Mouse (Mus musculus): ENCODE measurements at regions not wholly inside any gene's neighbourhood (a gene's known extent, or its start where the extent isn't known, plus 50 kb on each side); places are given as distances from the start of the nearest gene placed in this dataset.

DNA sequence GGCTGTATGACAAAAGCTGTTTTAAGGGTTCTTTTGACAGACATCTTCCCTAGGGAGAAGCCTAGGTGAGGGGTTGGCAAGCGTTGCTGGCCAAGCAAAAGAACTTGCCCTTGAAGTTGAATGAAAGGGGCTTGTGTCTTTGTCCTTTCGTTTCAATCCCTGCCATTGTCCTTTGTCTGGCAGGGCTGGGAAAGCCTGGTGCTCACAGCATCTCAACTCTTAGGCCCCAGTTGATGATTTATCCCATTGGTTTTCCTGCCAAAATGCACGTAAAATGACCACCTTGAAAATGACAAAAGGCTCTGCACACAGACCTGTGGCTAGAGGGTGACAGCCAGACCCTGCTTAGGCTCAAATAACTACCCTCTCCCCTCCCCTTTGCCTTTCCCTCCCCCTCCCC lies 153.9 kb upstream of the Id2 start:
- Histone ChIP-seq H3K4me3 (ENCODE audit: insufficient read depth, low read depth, low read length) (no peak overlapping the region), H3K27ac (replicated peaks; ENCODE audit: low read depth, low read length) (no peak overlapping the region), H3K4me1 (ENCODE audit: control insufficient read depth, insufficient read depth, insufficient read length, low read length) (peaks cover 9% of the 10 kb centered on the region; the same call in 1 of the 2 replicates)

DNA sequence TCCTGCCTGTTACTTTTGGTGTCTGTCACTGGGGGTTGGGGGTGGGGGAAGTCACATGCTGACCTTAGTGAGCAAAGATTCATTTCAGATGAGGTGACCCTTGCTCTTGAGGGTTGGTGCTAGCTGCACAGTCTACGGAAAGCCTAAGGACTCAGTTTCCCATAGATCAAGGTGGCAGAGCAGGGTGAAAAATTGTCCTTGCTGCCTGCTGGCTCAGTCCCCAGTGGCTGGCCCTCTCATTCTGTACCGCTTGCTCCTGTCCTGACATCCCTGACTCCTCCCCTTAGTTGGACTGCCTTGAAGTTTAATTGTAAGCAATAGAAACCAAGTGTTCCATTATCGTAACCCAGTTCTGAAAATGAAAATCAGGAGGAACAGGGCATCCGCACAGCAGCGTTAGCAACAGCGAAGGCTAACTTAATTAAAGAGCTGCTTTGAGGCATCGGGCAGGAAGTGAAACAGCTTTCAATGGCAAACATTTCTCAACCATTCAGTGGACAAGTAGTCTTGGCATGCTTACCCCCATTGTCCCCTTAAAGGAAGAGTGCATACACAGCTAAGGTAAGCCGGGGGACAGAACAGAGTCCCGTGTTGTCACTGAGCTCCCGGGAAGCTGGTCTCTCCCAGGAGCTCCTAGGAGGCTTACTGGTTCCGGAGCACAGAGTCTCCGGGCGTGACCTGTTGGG lies 151.9 kb upstream of the Id2 start:
- H3K4me1 ChIP-seq (ENCODE audit: control insufficient read depth, insufficient read depth, insufficient read length, low read length), result peaks cover 9% of the 10 kb centered on the region; the same call in 1 of the 2 replicates
- H3K4me3 ChIP-seq (ENCODE audit: insufficient read depth, low read depth, low read length), result no peak overlapping the region
- no peak overlapping the region for H3K27ac ChIP-seq (replicated peaks; ENCODE audit: low read depth, low read length)

DNA sequence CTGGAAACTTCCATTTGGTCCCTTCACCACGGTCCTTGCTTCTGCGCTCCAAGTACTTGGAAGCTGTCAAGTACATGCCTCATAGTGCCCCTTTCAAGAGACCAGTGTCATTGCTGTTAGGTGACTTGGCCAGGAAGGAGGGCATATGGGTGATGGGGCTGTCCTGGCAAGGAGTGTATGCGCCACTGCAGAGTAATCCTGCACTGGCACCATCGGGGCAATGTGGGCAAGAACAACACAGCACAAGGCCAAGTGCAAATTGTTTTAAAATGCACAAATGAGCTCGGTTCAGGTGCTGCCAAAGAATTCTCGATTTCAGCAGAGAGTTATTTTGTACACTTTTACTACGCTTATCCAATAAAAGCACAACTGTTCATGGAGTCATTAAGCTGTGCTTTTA lies 149.6 kb upstream of the Id2 start:
- peaks cover 4% of the 10 kb centered on the region; the same call in 1 of the 2 replicates for H3K4me1 ChIP-seq (ENCODE audit: control insufficient read depth, insufficient read depth, insufficient read length, low read length)
- no peak overlapping the region for H3K4me3 ChIP-seq (ENCODE audit: insufficient read depth, low read depth, low read length)
- no peak overlapping the region for H3K27ac ChIP-seq (replicated peaks; ENCODE audit: low read depth, low read length)

DNA sequence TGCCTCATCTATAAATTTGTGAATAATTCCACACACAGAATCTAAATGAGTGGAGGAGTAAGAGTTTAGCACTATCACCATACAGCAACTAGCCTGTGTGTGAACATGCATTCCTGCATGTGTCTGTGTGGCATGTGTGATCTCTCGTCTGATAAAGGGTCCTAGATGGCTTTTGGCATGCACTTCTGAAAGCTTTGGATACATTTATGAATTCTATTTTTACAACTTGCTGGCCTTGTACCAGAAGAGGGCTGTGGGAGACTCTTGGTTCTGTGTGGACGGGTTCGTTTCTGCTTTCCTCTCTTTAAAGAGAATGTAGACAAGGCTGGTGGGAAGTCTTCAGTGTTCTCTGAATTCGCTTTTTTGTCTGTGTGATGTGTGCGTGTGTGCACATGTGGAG lies 148.7 kb upstream of the Id2 start:
- no peak overlapping the region for H3K4me3 ChIP-seq (ENCODE audit: insufficient read depth, low read depth, low read length)
- no peak overlapping the region for H3K27ac ChIP-seq (replicated peaks; ENCODE audit: low read depth, low read length)
- H3K4me1 ChIP-seq (ENCODE audit: control insufficient read depth, insufficient read depth, insufficient read length, low read length), result peaks cover 2% of the 10 kb centered on the region; the same call in 1 of the 2 replicates

DNA sequence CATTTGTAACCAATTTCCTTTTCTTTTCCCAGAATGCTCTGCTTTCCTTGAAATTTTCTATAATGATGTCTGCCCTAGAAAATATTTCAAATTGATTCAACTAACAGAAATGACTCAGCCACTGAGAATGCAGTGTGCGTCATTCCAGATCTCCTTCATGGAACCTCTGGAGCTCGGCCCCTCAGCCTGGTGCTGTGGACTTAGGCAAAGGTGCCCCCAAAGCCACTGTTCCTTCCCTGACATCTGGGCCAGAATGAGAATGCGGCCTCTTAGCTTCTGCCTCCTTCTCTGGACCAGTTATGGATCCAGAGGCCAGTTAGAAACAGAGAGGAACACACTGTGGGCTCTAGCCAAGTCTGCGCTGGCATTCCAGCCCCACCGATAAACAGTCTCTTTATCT lies 148.3 kb upstream of the Id2 start:
- no peak overlapping the region for H3K4me3 ChIP-seq (ENCODE audit: insufficient read depth, low read depth, low read length)
- H3K4me1 ChIP-seq (ENCODE audit: control insufficient read depth, insufficient read depth, insufficient read length, low read length), result peaks cover 5% of the 10 kb centered on the region
- no peak overlapping the region for H3K27ac ChIP-seq (replicated peaks; ENCODE audit: low read depth, low read length)

DNA sequence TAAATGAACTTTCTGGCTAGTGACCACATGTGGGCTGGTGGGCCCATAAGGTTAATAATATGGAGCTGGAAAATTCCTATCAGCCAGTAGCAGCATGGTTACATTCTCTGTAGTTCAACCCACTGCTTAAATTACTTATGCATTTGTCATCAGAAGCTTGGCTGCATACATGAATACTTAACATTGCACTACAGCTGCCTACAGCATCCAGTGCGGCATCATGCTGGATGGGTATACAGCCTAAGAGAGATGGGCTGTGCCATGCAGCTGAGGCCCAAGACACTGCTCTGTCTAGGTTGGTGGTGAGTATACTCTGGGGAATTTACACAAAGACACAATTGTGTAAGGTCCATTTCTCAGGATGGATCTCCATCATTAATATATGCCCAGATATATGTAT lies 147.7 kb upstream of the Id2 start:
- Histone ChIP-seq H3K4me3 (ENCODE audit: insufficient read depth, low read depth, low read length) (no peak overlapping the region), H3K27ac (replicated peaks; ENCODE audit: low read depth, low read length) (no peak overlapping the region), H3K4me1 (ENCODE audit: control insufficient read depth, insufficient read depth, insufficient read length, low read length) (peaks cover 9% of the 10 kb centered on the region)

DNA sequence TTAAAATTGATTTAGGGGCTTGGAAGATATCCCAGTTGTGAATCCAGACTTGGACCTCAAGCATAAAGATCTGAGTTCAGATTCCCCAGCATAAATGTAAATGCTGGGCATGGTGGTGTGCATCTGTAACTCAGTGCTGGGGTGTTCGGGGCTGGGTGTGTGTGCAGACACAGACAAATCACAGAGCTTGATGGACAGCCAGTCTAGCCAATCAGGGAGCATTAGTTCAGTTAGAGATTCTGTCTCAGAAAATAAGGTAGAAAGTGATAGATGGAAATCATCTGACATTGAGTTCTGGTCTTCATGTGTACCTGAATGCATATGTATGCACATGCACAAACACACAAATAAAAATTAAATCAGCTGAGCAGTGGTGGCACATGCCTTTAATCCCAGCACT lies 147.0 kb upstream of the Id2 start:
- H3K27ac ChIP-seq (replicated peaks; ENCODE audit: low read depth, low read length), result no peak overlapping the region
- peaks cover 7% of the 10 kb centered on the region for H3K4me1 ChIP-seq (ENCODE audit: control insufficient read depth, insufficient read depth, insufficient read length, low read length)
- no peak overlapping the region for H3K4me3 ChIP-seq (ENCODE audit: insufficient read depth, low read depth, low read length)

DNA sequence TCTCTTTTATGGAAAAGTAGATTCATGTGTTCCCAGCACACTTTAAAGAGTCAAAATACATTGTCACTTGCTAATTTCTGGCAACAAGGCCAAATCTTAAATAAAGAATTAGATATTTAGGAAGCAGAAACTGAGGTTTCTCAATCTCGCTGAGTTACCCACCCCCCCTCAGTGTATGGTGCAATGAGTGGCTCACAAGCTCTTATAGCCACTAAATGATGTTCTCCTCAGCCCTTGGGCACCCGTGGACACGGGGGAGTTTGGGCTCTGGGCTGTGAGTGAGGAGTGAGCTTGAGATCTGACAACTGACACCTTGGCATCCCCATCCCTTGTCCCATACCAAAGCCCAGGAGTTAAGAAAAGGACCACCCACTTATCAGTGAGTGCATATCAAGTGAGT lies 145.4 kb upstream of the Id2 start:
- peaks cover 7% of the 10 kb centered on the region for H3K4me1 ChIP-seq (ENCODE audit: control insufficient read depth, insufficient read depth, insufficient read length, low read length)
- H3K4me3 ChIP-seq (ENCODE audit: insufficient read depth, low read depth, low read length), result no peak overlapping the region
- no peak overlapping the region for H3K27ac ChIP-seq (replicated peaks; ENCODE audit: low read depth, low read length)

DNA sequence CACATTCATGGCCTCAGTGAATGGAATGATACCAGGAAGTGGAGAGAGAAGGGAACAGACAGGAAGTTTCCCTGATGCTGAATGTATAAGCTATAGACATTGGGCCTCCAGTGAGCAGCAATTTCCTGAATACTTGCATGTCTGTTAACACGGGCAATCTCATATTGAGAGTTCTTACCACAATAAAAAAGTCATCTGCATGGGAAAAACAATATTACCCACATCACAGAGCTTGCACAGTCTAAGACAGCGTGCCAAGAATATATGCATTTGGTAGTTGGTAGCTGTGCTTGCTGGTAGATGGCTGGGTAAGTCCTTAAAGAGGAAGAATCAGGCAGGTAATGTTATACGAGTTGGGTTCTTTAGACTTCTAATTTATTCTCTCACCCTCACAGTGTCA lies 144.7 kb upstream of the Id2 start:
- H3K27ac ChIP-seq (replicated peaks; ENCODE audit: low read depth, low read length), result no peak overlapping the region
- no peak overlapping the region for H3K4me3 ChIP-seq (ENCODE audit: insufficient read depth, low read depth, low read length)
- H3K4me1 ChIP-seq (ENCODE audit: control insufficient read depth, insufficient read depth, insufficient read length, low read length), result peaks cover 7% of the 10 kb centered on the region

DNA sequence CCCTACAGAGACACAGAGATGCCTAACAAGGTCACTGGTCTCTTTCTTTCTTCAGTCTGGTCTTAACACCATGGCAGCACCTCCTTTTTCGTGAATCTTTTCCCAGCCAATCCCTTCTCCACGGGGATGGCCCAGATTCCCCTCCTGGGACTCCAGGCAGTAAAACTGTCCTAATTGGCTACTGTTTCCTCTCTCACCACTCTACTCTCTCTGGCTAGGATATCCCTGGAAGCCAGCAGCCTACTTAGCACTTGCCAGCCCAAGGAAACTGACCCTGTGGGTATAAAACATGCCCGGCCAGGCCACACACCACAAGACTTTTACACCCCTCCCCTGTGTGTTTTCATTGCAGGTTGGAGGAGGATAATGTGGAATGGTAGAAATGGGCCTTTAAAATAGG lies 143.9 kb upstream of the Id2 start:
- H3K4me3 ChIP-seq (ENCODE audit: insufficient read depth, low read depth, low read length), result no peak overlapping the region
- H3K27ac ChIP-seq (replicated peaks; ENCODE audit: low read depth, low read length), result no peak overlapping the region
- H3K4me1 ChIP-seq (ENCODE audit: control insufficient read depth, insufficient read depth, insufficient read length, low read length), result peaks cover 7% of the 10 kb centered on the region

DNA sequence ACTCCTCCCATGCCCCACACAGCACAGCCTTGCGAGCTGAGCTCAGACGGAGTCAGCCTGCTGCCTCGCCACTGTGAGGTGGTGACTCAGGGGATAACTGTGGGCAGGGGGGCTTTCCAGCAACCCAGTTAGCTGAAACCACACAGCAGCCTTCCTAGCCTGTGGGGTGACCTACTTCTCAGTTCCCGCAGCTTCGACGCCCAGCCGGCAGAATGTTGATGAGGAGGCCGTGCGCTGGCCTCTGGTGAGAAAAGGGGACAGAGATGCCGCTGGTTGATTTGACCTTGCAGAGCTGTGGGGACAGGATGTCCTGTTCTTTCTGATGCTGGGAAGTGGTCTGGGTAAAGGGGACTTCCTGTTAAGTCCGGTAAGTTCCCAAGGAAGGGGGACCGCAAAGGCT lies 143.2 kb upstream of the Id2 start:
- Histone ChIP-seq H3K4me3 (ENCODE audit: insufficient read depth, low read depth, low read length) (no peak overlapping the region), H3K27ac (replicated peaks; ENCODE audit: low read depth, low read length) (no peak overlapping the region), H3K4me1 (ENCODE audit: control insufficient read depth, insufficient read depth, insufficient read length, low read length) (peaks cover 7% of the 10 kb centered on the region)

DNA sequence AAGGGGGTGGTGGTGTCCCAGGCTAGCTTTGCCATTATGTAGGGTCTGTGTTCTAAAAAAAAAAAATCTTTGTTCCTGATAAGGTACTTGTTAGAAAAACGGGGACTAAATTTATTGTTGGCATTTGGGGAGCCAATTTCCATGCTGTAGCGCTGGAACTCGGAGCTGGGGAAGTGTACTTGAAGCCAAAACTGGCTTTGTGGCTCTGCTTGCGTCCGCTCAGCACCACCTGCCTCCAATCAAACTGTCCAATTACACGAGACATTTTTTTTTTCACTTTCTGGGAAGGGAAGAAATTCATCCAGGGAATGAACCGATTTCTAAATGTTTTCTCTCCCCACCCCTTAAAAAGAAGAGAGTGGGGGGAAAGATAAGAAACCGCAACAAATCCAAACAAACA lies 138.1 kb upstream of the Id2 start:
- H3K27ac ChIP-seq (replicated peaks; ENCODE audit: low read depth, low read length), result no peak overlapping the region

DNA sequence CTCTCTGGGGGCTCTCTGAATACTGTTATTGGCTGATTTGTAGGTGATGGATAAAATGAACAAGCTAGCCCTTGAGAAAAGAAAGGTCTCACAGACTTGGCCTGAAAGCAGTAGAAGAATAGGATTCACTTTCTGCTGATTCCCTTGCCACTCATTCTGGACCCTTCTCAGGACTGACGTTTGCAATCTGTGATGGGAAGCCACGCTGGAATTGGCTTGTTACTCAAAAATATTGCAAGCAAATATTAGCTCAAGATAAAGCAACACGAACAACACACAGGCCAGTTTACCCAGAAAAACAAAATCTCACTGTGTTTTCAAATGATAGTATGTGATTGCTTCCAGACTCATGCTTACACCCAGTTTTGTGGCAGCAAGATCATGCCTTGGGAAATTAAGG lies 137.7 kb upstream of the Id2 start:
- Histone ChIP-seq H3K27ac (replicated peaks; ENCODE audit: low read depth, low read length) (no peak overlapping the region), H3K4me3 (ENCODE audit: insufficient read depth, low read depth, low read length) (no peak overlapping the region), H3K4me1 (ENCODE audit: control insufficient read depth, insufficient read depth, insufficient read length, low read length) (no peaks in the 10 kb centered on the region)

More for the DNA sequence above, 138.1 kb upstream of the Id2 start:
- Histone ChIP-seq H3K4me3 (ENCODE audit: insufficient read depth, low read depth, low read length) (no peak overlapping the region), H3K4me1 (ENCODE audit: control insufficient read depth, insufficient read depth, insufficient read length, low read length) (peaks cover 2% of the 10 kb centered on the region)

DNA sequence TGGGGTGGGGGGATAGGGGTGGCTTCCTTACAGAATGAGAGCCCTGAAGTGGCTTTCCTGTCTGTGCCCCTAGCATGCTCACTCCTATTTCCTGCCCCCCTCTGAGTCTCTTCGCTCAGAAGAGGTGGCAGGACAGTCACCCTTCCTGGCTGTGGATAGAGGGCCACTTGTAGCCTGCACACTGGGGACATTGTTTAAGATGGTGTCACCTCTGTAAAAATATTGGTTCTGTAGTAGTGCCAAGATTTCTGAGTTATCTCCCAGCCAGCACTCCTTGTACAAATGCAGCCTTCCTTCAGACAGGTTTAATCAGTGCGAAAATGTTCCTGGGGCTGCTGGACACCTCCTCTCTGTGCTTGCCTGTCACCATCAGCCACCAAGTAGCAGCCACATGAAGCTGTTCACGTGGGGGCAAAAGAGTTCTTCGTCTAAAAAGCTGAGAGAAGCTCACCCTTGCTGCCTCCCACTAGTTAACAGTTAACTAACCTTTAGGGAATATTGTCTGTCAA lies 136.1 kb upstream of the Id2 start:
- Histone ChIP-seq H3K4me3 (ENCODE audit: insufficient read depth, low read depth, low read length) (no peak overlapping the region), H3K27ac (replicated peaks; ENCODE audit: low read depth, low read length) (no peak overlapping the region), H3K4me1 (ENCODE audit: control insufficient read depth, insufficient read depth, insufficient read length, low read length) (no peaks in the 10 kb centered on the region)

DNA sequence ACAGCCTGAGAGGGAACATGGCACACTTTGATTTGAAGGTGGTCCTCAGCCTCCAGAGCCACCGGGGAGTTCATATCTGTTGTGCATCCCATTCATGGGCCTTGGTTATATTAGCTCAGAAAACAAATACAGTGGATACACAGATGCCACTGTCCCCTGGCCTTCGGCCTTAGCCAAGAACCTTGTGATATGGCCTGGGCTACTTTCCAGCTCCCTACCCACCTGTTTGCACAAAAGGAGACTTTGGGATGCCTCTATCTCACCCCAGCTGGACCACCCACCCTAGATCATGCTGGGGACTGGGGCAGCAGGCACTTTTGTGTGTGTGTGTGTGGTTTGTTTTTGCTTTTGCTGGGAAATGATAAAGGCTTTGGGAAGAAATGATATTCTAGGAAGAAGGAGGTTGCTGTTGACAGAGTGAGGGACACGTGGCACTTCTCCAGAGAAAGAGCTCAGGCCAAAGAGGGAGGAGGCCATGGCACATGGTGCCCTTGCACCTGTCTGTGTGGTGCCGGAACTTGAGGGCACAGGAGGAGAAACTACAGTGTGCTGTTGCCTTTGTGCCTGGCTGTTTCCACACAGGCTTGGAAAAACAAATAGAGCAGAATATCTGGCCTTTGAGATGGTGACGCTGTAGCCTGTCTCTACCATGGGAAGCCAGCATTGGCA lies 135.6 kb upstream of the Id2 start:
- Histone ChIP-seq H3K4me3 (ENCODE audit: insufficient read depth, low read depth, low read length) (no peak overlapping the region), H3K4me1 (ENCODE audit: control insufficient read depth, insufficient read depth, insufficient read length, low read length) (no peaks in the 10 kb centered on the region), H3K27ac (replicated peaks; ENCODE audit: low read depth, low read length) (no peak overlapping the region)

DNA sequence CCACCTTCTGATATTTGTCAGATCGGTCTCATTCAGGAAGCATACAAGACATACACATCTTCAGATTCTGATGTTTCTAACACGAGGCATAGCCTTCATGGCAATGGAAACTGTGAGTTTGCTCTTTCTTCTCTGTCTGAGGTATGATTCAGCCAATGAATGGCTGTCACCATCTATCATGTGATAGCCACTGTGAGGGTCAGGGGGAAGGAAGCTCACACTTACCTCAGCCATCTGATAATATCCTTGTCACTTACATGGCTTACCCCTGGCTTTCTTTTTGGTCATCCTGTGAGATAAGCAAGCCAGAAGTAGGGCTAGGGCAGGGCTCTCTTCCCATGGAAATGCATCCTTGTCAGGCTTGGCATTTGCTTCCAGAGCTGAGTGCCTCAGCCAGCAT lies 131.8 kb upstream of the Id2 start:
- Histone ChIP-seq H3K4me3 (ENCODE audit: insufficient read depth, low read depth, low read length) (no peak overlapping the region), H3K4me1 (ENCODE audit: control insufficient read depth, insufficient read depth, insufficient read length, low read length) (no peaks in the 10 kb centered on the region), H3K27ac (replicated peaks; ENCODE audit: low read depth, low read length) (no peak overlapping the region)
